Comparison of ENCODE assay signal across 18 mouse cellular contexts in the genomic region with DNA sequence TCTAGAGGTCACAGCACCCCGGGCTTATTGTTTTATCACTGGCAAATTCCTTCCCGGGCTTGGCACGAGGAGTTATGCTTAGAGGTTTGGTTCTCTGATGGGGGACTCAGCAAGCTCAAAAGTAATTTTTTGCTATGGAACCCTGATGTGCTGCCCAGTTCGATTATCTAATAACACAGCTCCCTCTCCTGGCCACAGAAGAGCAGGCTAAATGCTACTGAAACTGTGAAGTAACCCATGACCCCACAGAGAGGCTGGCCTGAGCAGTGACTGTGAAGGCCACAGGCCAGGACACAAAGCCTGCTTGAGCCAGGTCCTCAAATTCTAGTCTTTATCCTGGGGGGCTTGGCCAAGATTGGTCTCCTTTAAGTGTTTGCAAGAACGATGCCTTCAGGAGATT. TPM values are rescaled to one million over a fixed set of nuclear protein-coding genes. Genes with fewer than 3 reads are reported as not detected.
DNase-seq lines count a peak whose midpoint lies in the region; ATAC-seq and TF ChIP-seq lines count a peak whose summit lies in the region.
"Had no signal": no experiment of that assay in that cellular context is flagged by ENCODE, and none has a peak within 500 bp of the region (broad histone marks: within the 10 kb centered on the region; RNA-seq: fewer than 3 reads in every experiment).

No protein-coding gene starts in this region.

- DNase-seq in adrenal gland, adult (ENCODE audit: inconsistent age in 2 of 2, low spot score in 1 of 2) = peak; percentile 14 to 59
- no peak for DNase-seq in adrenal gland, adult 18-20 months (ENCODE audit: low spot score in 2 of 2)
- peak; percentile 20 for DNase-seq in ovary, postnatal 36 days (ENCODE audit: low spot score)
- DNase-seq in ovary, postnatal 14 days (ENCODE audit: low spot score) = no peak
- DNase-seq in spleen, postnatal 4 days (ENCODE audit: low spot score in 2 of 2) = no peak
- no peak for DNase-seq in spleen, adult 12 weeks (ENCODE audit: low spot score)
- DNase-seq: cerebellum, postnatal 36 days; layer of hippocampus, postnatal 36 days; lung, postnatal 14 days; thymus, postnatal 36 days had no signal

- H3K36me3 ChIP-seq in intestine, postnatal 0 days (ENCODE audit: control insufficient read depth, insufficient read depth) = no peaks in the 10 kb centered on the region
- H3K36me3 ChIP-seq in intestine, embryonic 16.5 days (ENCODE audit: control insufficient read depth, insufficient read depth, low read length) = no peaks in the 10 kb centered on the region
- H3K36me3 ChIP-seq: heart, embryonic 13.5 days; neural tube, embryonic 15.5 days had no signal

- peak; percentile 34; the same call in 1 of the 2 replicates for TF ChIP-seq CTCF in intestine, postnatal 0 days (IDR thresholded peaks at IDR 0.05; ENCODE audit: low read depth)

- no peak overlapping the region for H3K4me2 ChIP-seq in intestine, postnatal 0 days (replicated peaks; ENCODE audit: low read depth)
- no peak overlapping the region for H3K4me2 ChIP-seq in intestine, embryonic 16.5 days (ENCODE audit: low read depth, low read length)
- H3K4me2 ChIP-seq: heart, embryonic 13.5 days; neural tube, embryonic 15.5 days had no signal

- H3K4me1 ChIP-seq in intestine, postnatal 0 days (replicated peaks; ENCODE audit: control insufficient read depth, insufficient read depth, low read length) = no peaks in the 10 kb centered on the region
- H3K4me1 ChIP-seq in intestine, embryonic 16.5 days (ENCODE audit: control insufficient read depth, insufficient read depth, low read length) = no peaks in the 10 kb centered on the region
- H3K4me1 ChIP-seq: heart, embryonic 13.5 days; neural tube, embryonic 15.5 days had no signal

- H3K9me3 ChIP-seq in intestine, postnatal 0 days (ENCODE audit: control insufficient read depth) = no peaks in the 10 kb centered on the region
- no peaks in the 10 kb centered on the region for H3K9me3 ChIP-seq in intestine, embryonic 16.5 days (ENCODE audit: control insufficient read depth, low read length)
- H3K9me3 ChIP-seq: heart, embryonic 13.5 days; neural tube, embryonic 15.5 days had no signal

- H3K27me3 ChIP-seq in intestine, postnatal 0 days (replicated peaks; ENCODE audit: control insufficient read depth, insufficient read depth, low read length) = no peaks in the 10 kb centered on the region
- H3K27me3 ChIP-seq in intestine, embryonic 16.5 days (replicated peaks; ENCODE audit: control insufficient read depth, insufficient read depth, low read length) = no peaks in the 10 kb centered on the region
- H3K27me3 ChIP-seq: heart, embryonic 13.5 days; neural tube, embryonic 15.5 days had no signal

- no peak for ATAC-seq in intestine, postnatal 0 days
- ATAC-seq in intestine, embryonic 16.5 days = no peak
- ATAC-seq: midbrain, embryonic 16.5 days had no signal

- no peak overlapping the region for H3K4me3 ChIP-seq in intestine, postnatal 0 days (ENCODE audit: low read depth, low read length)
- no peak overlapping the region for H3K4me3 ChIP-seq in intestine, embryonic 16.5 days (ENCODE audit: low read length)
- H3K4me3 ChIP-seq: heart, embryonic 13.5 days; neural tube, embryonic 15.5 days had no signal

- no peak overlapping the region for H3K9ac ChIP-seq in intestine, postnatal 0 days (ENCODE audit: low read depth, low read length)
- H3K9ac ChIP-seq in intestine, embryonic 16.5 days (ENCODE audit: low read depth, low read length) = no peak overlapping the region
- H3K9ac ChIP-seq: heart, embryonic 13.5 days; neural tube, embryonic 15.5 days had no signal

- H3K27ac ChIP-seq in intestine, postnatal 0 days (ENCODE audit: low read depth, low read length) = no peak overlapping the region
- no peak overlapping the region for H3K27ac ChIP-seq in intestine, embryonic 16.5 days (ENCODE audit: low read length)
- H3K27ac ChIP-seq: heart, embryonic 13.5 days; neural tube, embryonic 15.5 days had no signal

- WGBS in intestine, postnatal 0 days = 51% methylated on average over 5 of the region's 5 CpGs
- WGBS in intestine, embryonic 16.5 days = 75% methylated on average over 5 of the region's 5 CpGs

RNA-seq across cellular contexts. Expression of a gene that starts 2.2 kb away (rescaled TPM):
- not detected for total RNA-seq in adrenal gland, adult 18-20 months (2021)
- not detected in 2 replicates for polyA plus RNA-seq in intestine, postnatal 0 days (2015; fragmentation: Nextera tagmentation; extraction: Ambion mirVana)
- polyA plus RNA-seq in intestine, embryonic 16.5 days (2015; fragmentation: Nextera tagmentation; extraction: Ambion mirVana) = not detected in 2 replicates
- total RNA-seq: layer of hippocampus, postnatal 36 days had no signal
- polyA plus RNA-seq: heart, embryonic 13.5 days; intestine, embryonic 14.5 days; midbrain, embryonic 16.5 days; neural tube, embryonic 15.5 days; spleen, adult 2 months had no signal

RNA-seq across cellular contexts. Expression of a gene that starts 6.7 kb away (rescaled TPM):
- total RNA-seq in adrenal gland, adult 18-20 months (2021) = not detected
- not detected in 2 replicates for polyA plus RNA-seq in intestine, postnatal 0 days (2015; fragmentation: Nextera tagmentation; extraction: Ambion mirVana)
- polyA plus RNA-seq in intestine, embryonic 16.5 days (2015; fragmentation: Nextera tagmentation; extraction: Ambion mirVana) = not detected in 2 replicates
- total RNA-seq: layer of hippocampus, postnatal 36 days had no signal
- polyA plus RNA-seq: heart, embryonic 13.5 days; intestine, embryonic 14.5 days; limb, embryonic 14.5 days; midbrain, embryonic 16.5 days; neural tube, embryonic 15.5 days; spleen, adult 2 months had no signal

RNA-seq across cellular contexts. Expression of a gene that starts 25.0 kb away (rescaled TPM):
- total RNA-seq in adrenal gland, adult 18-20 months (2021) = not detected
- not detected in 2 replicates for polyA plus RNA-seq in intestine, postnatal 0 days (2015; fragmentation: Nextera tagmentation; extraction: Ambion mirVana)
- polyA plus RNA-seq in intestine, embryonic 16.5 days (2015; fragmentation: Nextera tagmentation; extraction: Ambion mirVana) = not detected in 2 replicates
- total RNA-seq: layer of hippocampus, postnatal 36 days had no signal
- polyA plus RNA-seq: heart, embryonic 13.5 days; intestine, embryonic 14.5 days; limb, embryonic 14.5 days; midbrain, embryonic 16.5 days; neural tube, embryonic 15.5 days; spleen, adult 2 months had no signal

Comparison
In these comparisons a context has a peak if more than half of its experiments do, and no peak if none do; other contexts are left out.
1. DNase-seq: peak in adrenal gland, adult (2 of 2) and ovary, postnatal 36 days (single experiment); none in adrenal gland, adult 18-20 months (0 of 2), ovary, postnatal 14 days (single experiment), spleen, postnatal 4 days (0 of 2) and spleen, adult 12 weeks (single experiment).